Mouse (Mus musculus) kidney, postnatal 4 days (tissue): ENCODE results near the gene Vmn1r174.
"Not testable (repeated sequence)": the region's sequence is repeated elsewhere in the genome, so short reads cannot be mapped to it uniquely, and the experiment has no call there.

ENCODE experiments used
- DNase-seq, 2 experiments: peaks; one replicate each; pipeline ENCODE4 v3.0.0; 2021; ENCODE audit warnings: mixed read lengths in 2 of 2

Vmn1r174 gene

GRCm38 (mm10) chr7:23751970-23752369 is at the start of gene Vmn1r174:
Gene Vmn1r174, plus strand, starts transcription at chr7:23752270.
- DNase-seq = not testable (repeated sequence)

DNA sequence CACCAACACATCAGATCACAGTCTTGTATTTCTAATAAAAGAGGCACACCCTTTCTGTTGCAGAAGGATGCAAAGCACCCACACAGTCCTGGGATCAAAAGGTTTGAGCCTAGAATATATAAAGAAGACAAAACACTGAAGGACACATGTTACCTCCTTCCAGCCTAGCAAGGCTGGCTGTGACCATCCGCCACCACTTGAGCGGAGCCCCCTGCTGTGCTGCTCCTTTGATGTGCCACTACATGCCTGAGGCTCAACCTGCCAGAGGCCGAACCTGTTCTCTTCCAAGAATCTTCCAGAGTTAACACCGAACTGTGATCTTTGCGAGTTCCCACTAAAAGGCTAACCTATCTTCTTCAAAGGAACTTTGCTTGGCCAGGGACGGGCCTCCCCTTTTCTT is 32.5 kb downstream of the Vmn1r174 start:
- DNase-seq = no peak

DNA sequence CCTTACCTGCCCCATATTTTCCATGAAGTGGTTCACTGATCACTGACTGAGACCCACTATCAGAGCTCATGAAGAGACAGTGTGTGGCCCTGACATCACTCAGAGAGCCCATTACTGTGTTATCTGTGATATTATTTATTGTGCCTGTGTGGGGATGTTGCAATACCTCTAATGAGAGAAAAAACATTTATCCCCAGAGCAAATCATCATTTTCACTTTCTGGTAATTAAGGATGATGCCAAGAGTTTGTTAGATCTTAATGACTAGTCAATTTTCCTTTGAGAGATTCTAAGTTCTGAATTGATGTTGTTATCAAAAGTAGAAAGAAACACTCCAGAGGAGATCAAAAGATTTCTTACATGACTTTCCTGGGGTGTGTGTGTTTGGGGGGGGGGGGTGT is 58.5 kb downstream of the Vmn1r174 start, which contains the start of gene Vmn1r175:
Gene Vmn1r175, minus strand, starts transcription at position 101 of the 400 bp plus-strand sequence.
- DNase-seq = not testable (repeated sequence)
